Mouse (Mus musculus): Measurements from ENCODE around the gene Hmga1b.
"Not testable (repeated sequence)": the region's sequence is repeated elsewhere in the genome, so short reads cannot be mapped to it uniquely, and the experiment has no call there.

The Hmga1b gene

GRCm38 (mm10) chr11:120731858-120732680 is 30.5 kb upstream of the Hmga1b start, which contains the start of gene Cbr2:
Cbr2 (minus strand) TSS chr11:120732114.
- no peak for DNase-seq

DNA sequence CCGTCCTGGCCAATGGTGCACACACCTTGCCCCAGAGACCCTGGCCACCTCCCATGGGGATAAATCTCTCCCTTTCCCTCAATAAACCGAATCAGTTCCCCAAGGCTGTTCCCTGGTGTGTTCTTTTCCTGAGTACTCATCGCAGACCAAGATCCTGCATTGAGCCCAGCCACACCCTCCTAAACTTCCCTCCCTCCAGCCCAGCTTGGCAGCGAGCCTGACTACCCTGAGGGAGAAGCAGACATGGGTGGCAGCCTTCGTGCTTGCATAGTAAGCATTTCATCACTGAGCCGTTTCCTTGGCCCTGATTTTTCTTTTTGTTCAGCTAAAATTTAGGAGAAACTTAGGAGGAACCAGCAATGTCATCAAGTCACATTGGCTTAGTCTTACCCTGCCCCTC is 29.1 kb upstream of the Hmga1b start:
- DNase-seq: no peak

- DNase-seq: no peak
These were observed 26.2 kb upstream of the Hmga1b start for GRCm38 (mm10) chr11:120736424-120736823.

DNA sequence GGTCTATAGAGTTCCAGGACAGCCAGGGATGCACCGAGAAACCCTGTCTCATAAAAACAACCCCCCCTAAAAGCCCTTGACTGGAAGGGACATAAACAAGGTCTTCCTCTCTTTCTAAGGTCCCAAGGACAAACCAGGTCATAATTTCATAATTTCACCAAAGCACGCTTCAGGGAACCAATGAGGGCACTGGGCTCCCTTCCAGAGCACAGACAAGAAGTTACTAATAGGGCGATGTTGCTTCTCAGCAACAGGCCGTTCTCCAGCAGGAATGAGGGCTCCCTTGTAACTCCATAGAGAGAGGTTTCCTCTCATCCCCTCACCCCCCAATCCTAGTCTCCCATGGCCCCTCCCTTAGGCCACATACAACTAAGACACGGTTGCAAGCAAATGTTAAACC is 21.6 kb upstream of the Hmga1b start:
- no peak for DNase-seq

- no peak for DNase-seq
These were observed 18.4 kb upstream of the Hmga1b start for GRCm38 (mm10) chr11:120744121-120744701.

- no peak for DNase-seq
These were observed 14.6 kb upstream of the Hmga1b start for GRCm38 (mm10) chr11:120747974-120748373.

GRCm38 (mm10) chr11:120749430-120749829 is 13.2 kb upstream of the Hmga1b start:
- peak; percentile 59 for DNase-seq

GRCm38 (mm10) chr11:120751606-120752005 is 11.0 kb upstream of the Hmga1b start:
- DNase-seq: no peak

GRCm38 (mm10) chr11:120760236-120760635 is 2.4 kb upstream of the Hmga1b start:
- no peak for DNase-seq

- DNase-seq: no peak
These were observed 553 bp upstream of the Hmga1b start for GRCm38 (mm10) chr11:120761811-120762671.

DNA sequence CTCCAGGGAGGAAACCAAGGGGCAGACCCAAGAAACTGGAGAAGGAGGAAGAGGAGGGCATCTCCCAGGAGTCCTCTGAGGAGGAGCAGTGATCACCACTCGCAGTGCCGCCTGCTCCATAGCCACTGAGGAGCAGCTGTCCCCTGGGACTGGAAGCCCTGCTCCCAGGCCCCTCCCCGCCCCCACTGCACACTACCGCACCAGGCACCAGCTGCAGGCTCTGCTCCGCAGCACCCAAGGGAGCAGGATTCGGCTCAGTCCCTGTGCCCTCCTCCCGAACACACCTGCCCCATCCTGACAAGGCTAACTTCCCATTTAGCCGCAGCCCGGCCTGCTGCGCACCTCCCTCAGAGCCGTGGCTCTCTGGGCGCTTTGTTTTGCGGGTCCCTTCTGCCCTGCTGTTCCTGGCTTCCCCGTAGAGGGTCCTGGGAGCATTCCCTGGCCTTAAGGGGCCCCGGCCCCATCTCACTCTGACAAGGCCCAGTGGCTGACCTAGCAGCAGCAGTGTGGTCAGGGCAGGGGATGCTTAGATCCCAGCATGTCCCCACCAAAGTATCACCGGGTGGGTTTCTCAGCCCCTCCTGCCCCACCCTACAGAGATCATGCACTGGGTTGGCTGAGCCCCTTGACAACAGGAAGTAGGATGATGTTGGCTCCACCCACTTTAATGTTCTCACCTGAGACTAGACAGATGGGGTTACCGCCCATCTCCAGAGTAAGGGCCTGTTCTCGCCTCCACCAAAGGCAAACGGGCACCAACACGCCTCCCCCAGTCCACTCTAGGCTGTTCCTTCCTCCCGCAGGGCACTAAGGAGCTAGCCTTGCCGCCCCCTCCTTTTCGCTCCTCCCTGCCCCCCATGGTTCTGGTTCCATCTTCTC is 766 bp downstream of the Hmga1b start:
- not testable (repeated sequence) for DNase-seq

DNA sequence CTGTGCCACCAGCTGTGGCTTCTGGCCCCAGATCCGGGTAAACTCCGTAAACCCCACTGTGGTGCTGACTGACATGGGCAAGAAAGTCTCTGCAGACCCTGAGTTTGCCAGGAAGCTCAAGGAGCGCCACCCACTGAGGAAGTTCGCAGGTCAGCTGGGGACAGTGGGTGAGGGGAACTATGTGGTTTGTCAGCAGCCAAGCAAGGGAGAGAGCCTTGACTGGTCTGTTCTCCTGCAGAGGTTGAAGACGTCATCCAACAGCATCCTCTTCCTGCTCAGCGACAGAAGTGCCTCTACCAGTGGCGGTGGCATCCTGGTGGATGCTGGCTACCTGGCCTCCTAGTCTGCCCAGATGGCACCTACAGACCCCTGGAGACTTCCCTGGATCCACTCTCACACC is 4.4 kb downstream of the Hmga1b start:
- not testable (repeated sequence) for DNase-seq

- no peak for DNase-seq
These were observed 5.6 kb downstream of the Hmga1b start for GRCm38 (mm10) chr11:120768206-120768605.

GRCm38 (mm10) chr11:120772749-120773148 is 10.2 kb downstream of the Hmga1b start:
- DNase-seq: peak; percentile 3

DNA sequence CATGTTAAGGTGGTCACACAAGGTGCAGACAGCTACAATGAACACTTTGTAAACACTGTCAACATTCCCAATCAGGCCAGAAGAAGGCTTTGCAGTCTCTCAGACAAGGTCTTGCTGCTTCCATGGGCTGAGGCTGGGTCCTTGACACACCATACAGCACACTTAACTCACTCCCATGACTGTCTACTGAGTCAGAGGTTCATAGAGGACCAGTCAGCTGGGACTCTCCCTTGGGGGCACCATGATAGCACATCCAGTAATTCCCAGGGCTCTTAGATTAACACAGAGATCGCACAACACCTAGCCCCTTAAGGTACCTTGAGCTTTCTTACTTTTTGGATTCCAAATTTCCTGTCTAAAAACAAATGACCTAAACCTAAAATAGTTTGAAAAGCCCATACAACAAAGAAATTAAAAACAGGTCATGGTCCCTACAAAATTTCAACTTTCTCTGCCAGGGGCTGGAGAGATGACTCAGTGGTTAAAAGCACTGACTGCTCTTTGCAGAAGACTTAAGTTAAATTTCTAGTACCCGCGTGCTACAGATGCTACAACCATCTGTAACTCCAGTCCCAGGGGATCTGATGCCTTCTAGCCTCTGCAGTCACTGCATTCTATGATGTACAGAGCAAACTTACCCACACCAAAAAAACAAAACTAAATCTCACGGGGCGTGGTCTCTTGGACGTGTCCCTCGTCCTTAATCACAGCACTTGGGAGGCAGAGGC is 11.0 kb downstream of the Hmga1b start:
- DNase-seq: no peak

GRCm38 (mm10) chr11:120775774-120776469 is 13.3 kb downstream of the Hmga1b start:
- peak; percentile 98 for DNase-seq

DNA sequence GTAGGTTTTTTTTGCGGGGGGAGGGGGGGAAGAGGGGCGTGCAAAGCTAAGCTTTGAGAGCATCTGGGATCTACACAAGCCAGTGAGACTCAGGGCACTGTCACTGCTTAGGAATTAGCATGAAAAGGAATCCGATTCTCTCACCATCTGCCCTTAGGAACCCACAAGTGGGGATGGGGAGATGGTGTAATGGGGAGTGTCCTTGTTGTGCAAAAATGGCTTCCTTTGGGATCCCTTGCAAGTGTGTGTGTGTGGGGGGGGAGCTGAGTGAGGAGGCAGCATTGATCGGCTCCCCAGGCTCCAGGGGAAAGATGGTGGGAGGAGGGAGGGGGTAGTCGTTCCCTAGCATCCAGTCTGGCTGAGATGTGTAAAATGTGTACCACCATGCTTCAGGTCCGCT is 14.5 kb downstream of the Hmga1b start:
- no peak for DNase-seq

GRCm38 (mm10) chr11:120779876-120780275 is 17.3 kb downstream of the Hmga1b start:
- peak; percentile 3 for DNase-seq

DNA sequence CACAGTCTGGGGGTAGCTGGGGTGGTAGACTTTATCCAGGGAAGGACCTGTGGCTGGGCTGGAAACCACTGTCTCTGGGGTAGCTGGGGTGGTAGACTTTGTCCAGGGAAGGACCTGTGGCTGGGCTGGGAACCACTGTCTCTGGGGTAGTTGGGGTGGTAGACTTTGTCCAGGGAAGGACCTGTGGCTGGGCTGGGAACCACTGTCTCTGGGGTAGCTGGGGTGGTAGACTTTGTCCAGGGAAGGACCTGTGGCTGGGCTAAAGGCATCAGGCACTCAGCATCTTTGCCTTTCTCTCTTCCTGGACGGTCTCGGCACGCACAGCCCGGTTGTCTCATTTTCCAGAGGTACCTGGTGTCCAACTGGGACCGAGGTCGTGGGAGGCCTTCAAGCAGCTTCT is 18.8 kb downstream of the Hmga1b start:
- not testable (repeated sequence) for DNase-seq

GRCm38 (mm10) chr11:120783426-120784063 is 21.0 kb downstream of the Hmga1b start:
- no peak for DNase-seq

Data from thymus, postnatal 4 days (tissue).